Mouse (Mus musculus): Measurements from ENCODE around the gene Rbm11. TPM values are rescaled to one million over a fixed set of nuclear protein-coding genes. Genes with fewer than 3 reads are reported as not detected.

The Rbm11 gene
- polyA plus RNA-seq (2012; rRNA removed) (0.47 and 0.64 TPM in 2 replicates), polyA plus RNA-seq (2014; fragmentation: Nextera tagmentation; extraction: Ambion mirVana) (0.30 and 0.45 TPM in 2 replicates)

DNA sequence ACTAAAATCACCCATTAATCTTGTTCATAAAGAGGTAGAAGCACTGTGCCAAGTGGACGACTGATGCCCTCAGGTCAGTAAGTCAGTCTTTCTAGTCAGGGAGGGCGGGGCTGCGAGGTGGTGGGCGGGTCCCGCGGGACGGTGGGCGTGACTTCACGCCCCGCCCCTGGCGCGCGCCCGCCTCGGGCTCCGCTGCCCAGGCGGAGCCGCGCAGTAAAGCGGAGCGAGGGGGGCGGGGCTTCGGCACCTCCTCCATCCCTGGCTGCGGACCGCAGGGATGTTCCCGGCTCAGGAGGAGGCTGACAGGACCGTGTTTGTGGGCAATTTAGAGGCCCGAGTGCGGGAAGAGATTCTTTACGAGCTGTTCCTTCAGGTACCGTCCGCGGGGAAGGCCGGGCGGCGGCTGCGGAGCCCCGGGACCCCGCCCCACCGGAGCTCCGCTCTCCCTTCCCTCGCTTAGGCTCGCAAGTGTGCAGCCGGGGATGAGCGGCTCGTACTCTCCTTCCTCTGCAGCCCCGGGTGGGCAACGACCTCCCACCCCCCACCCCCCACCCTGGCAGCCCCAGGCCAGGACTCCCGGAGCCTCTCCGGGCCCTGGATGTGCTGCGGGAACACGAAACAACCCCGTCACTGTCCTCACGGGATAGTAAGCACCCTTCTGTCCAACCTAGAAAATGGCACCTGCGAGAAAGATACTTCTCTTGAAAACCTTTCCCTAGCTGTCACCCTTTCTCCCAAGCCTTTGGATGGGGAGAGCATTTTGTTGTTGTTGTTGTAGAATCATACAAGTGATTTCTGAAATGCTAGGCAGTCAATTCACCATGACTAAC, at the start of gene Rbm11:
Gene Rbm11 (plus strand): TSS at position 174 of the 830 bp plus-strand sequence.
- peak; percentile 71 for DNase-seq (ENCODE audit: low spot score)
- H3K9me3 ChIP-seq (ENCODE audit: control insufficient read depth, low read length), result no peaks in the 10 kb centered on the region
- H3K4me3 ChIP-seq (replicated peaks; ENCODE audit: low read length), result peak within 1 kb of the TSS; percentile 61
- no peak for TF ChIP-seq POLR2A (IDR thresholded peaks at IDR 0.05; ENCODE audit: borderline replicate concordance, extremely low read depth, insufficient read depth, insufficient read length)
- peak within 1 kb of the TSS; percentile 74 for H3K4me2 ChIP-seq (replicated peaks; ENCODE audit: low read depth, low read length, severe bottlenecking)
- WGBS, result 0% methylated on average over 44 of the region's 55 CpGs
- H3K36me3 ChIP-seq (ENCODE audit: control insufficient read depth, insufficient read depth, low read length), result no peaks in the 10 kb centered on the region
- H3K4me1 ChIP-seq (ENCODE audit: control insufficient read depth, insufficient read depth, low read length), result no peaks in the 10 kb centered on the region
- no peaks in the 10 kb centered on the region for H3K27me3 ChIP-seq (ENCODE audit: control insufficient read depth, insufficient read depth, low read length)
- no peak within 1 kb of the TSS for H3K27ac ChIP-seq (replicated peaks; ENCODE audit: low read depth, low read length)
- peak within 1 kb of the TSS; percentile 47 for H3K9ac ChIP-seq (ENCODE audit: low read depth, low read length, severe bottlenecking)
- peak; percentile 94 for ATAC-seq (ENCODE audit: low FRiP score, low read depth)

DNA sequence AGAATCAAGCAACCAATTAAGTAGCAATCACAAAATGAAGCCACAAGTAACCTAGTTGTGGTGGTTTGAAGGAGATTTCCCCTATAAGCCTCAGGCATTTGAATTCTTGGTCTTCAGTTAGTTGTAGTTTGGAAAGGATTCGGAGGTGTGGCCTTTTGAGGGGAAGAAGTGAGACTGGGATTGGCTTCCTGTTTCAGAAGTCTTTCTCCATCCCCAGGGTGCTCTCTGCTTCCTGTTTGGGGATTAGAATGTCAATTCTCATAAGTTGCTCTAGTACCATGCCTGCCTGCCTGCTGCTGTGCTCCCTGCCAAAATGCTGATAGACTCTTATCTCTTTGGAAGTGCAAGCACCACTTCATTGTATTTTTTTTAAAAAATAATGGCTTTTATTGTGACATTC, 47.3 kb upstream of the Rbm11 start:
- WGBS, result 77% methylated on average over 1 of the region's 1 CpGs
- H3K4me3 ChIP-seq (replicated peaks; ENCODE audit: low read length), result no peak overlapping the region
- no peaks in the 10 kb centered on the region for H3K9me3 ChIP-seq (ENCODE audit: control insufficient read depth, low read length)
- DNase-seq (ENCODE audit: low spot score) (no peak), ATAC-seq (ENCODE audit: low FRiP score, low read depth) (no peak)
- H3K4me1 ChIP-seq (ENCODE audit: control insufficient read depth, insufficient read depth, low read length), result no peaks in the 10 kb centered on the region
- TF ChIP-seq POLR2A (IDR thresholded peaks at IDR 0.05; ENCODE audit: borderline replicate concordance, extremely low read depth, insufficient read depth, insufficient read length), result no peak
- H3K27me3 ChIP-seq (ENCODE audit: control insufficient read depth, insufficient read depth, low read length), result no peaks in the 10 kb centered on the region
- no peak overlapping the region for H3K9ac ChIP-seq (ENCODE audit: low read depth, low read length, severe bottlenecking)
- no peaks in the 10 kb centered on the region for H3K36me3 ChIP-seq (ENCODE audit: control insufficient read depth, insufficient read depth, low read length)
- H3K4me2 ChIP-seq (replicated peaks; ENCODE audit: low read depth, low read length, severe bottlenecking), result no peak overlapping the region
- H3K27ac ChIP-seq (replicated peaks; ENCODE audit: low read depth, low read length), result no peak overlapping the region

DNA sequence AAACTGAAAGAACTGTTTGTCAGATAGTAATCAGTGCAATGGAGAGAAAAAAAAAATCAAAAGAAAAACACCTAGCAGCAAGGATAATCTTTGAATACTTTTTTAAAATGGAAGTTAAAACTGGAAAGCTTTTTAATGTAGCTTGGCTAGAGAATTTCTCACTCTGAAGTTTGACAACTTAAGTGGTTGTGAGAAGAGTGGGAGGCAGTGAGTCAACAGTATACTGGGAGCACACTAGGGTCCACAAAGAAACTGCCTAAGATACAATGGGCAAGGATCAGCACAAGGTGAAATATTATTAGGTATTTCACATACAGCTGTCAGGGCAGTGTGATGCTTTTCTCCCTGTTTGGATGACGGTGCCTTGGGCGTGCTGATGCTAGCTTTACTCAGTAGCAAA, 29.7 kb upstream of the Rbm11 start:
- no peak for ATAC-seq (ENCODE audit: low FRiP score, low read depth)

DNA sequence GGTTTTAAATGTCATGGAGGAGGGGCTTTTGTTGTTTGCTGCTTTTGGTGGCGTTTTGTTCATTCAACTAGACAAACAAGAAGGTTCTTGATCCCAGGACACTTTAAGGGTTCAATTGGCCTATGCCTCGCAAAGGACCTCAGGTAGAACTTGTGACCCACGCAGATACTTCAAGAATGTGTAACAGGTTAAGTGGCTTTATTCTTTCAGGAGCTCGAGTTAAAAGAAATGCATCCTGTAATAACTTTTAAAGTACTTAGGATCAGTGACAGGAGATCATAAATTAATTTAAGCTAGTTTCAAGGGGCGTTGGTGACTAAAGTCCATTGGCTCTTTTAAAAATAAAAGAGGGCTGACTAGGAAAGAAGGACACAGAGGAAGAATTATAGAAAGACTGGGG, 10.4 kb upstream of the Rbm11 start:
- Histone ChIP-seq H3K9ac (ENCODE audit: low read depth, low read length, severe bottlenecking) (no peak overlapping the region), H3K4me1 (ENCODE audit: control insufficient read depth, insufficient read depth, low read length) (no peaks in the 10 kb centered on the region), H3K9me3 (ENCODE audit: control insufficient read depth, low read length) (no peaks in the 10 kb centered on the region), H3K27ac (replicated peaks; ENCODE audit: low read depth, low read length) (no peak overlapping the region), H3K36me3 (ENCODE audit: control insufficient read depth, insufficient read depth, low read length) (no peaks in the 10 kb centered on the region), H3K4me3 (replicated peaks; ENCODE audit: low read length) (no peak overlapping the region), H3K27me3 (ENCODE audit: control insufficient read depth, insufficient read depth, low read length) (no peaks in the 10 kb centered on the region), H3K4me2 (replicated peaks; ENCODE audit: low read depth, low read length, severe bottlenecking) (no peak overlapping the region)
- DNase-seq (ENCODE audit: low spot score) (no peak), ATAC-seq (ENCODE audit: low FRiP score, low read depth) (no peak)
- no peak for TF ChIP-seq POLR2A (IDR thresholded peaks at IDR 0.05; ENCODE audit: borderline replicate concordance, extremely low read depth, insufficient read depth, insufficient read length)
- WGBS, result 37% methylated on average over 5 of the region's 5 CpGs

More for the DNA sequence above, 29.7 kb upstream of the Rbm11 start:
- Histone ChIP-seq H3K4me1 (ENCODE audit: control insufficient read depth, insufficient read depth, low read length) (no peaks in the 10 kb centered on the region), H3K4me2 (replicated peaks; ENCODE audit: low read depth, low read length, severe bottlenecking) (no peak overlapping the region), H3K27ac (replicated peaks; ENCODE audit: low read depth, low read length) (no peak overlapping the region), H3K36me3 (ENCODE audit: control insufficient read depth, insufficient read depth, low read length) (no peaks in the 10 kb centered on the region), H3K9me3 (ENCODE audit: control insufficient read depth, low read length) (no peaks in the 10 kb centered on the region), H3K9ac (ENCODE audit: low read depth, low read length, severe bottlenecking) (no peak overlapping the region), H3K4me3 (replicated peaks; ENCODE audit: low read length) (no peak overlapping the region), H3K27me3 (ENCODE audit: control insufficient read depth, insufficient read depth, low read length) (no peaks in the 10 kb centered on the region)
- DNase-seq (ENCODE audit: low spot score), result no peak
- 98% methylated on average over 2 of the region's 2 CpGs for WGBS
- TF ChIP-seq POLR2A (IDR thresholded peaks at IDR 0.05; ENCODE audit: borderline replicate concordance, extremely low read depth, insufficient read depth, insufficient read length), result no peak

DNA sequence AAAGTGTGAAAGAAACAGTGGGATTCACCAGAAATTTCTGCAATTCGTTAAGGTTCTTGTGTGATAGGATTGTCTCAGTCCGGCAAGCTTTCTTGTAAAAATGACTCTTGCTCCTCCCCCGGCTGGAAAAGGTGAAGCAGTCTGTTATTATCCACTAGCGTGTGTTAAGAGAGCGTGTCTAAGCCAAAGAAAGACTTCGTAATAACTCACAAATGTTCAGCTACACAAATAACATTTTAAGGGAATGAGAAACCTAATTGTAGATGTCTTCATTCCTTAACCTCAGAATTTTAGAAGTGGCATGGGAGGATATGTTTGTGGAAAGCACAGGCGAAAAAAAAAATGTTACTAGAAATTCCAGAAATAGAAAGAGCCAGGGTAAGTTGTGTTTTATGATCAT, 6.7 kb upstream of the Rbm11 start, which contains the start of gene Lipi:
Gene Lipi (minus strand): TSS at position 101 of the 400 bp plus-strand sequence.
- H3K27ac ChIP-seq (replicated peaks; ENCODE audit: low read depth, low read length), result no peak within 1 kb of the TSS
- H3K9me3 ChIP-seq (ENCODE audit: control insufficient read depth, low read length), result no peaks in the 10 kb centered on the region
- no peaks in the 10 kb centered on the region for H3K4me1 ChIP-seq (ENCODE audit: control insufficient read depth, insufficient read depth, low read length)
- H3K4me2 ChIP-seq (replicated peaks; ENCODE audit: low read depth, low read length, severe bottlenecking), result no peak within 1 kb of the TSS
- H3K9ac ChIP-seq (ENCODE audit: low read depth, low read length, severe bottlenecking), result no peak within 1 kb of the TSS
- WGBS, result 62% methylated on average over 7 of the region's 7 CpGs
- no peaks in the 10 kb centered on the region for H3K27me3 ChIP-seq (ENCODE audit: control insufficient read depth, insufficient read depth, low read length)
- no peaks in the 10 kb centered on the region for H3K36me3 ChIP-seq (ENCODE audit: control insufficient read depth, insufficient read depth, low read length)
- H3K4me3 ChIP-seq (replicated peaks; ENCODE audit: low read length), result no peak within 1 kb of the TSS
- DNase-seq (ENCODE audit: low spot score), result no peak
- TF ChIP-seq POLR2A (IDR thresholded peaks at IDR 0.05; ENCODE audit: borderline replicate concordance, extremely low read depth, insufficient read depth, insufficient read length), result no peak
- ATAC-seq (ENCODE audit: low FRiP score, low read depth), result no peak

All from limb, embryonic 14.5 days (tissue).